Mouse (Mus musculus) kidney, embryonic 16.5 days (tissue): Measurements from ENCODE around the gene B4galt1. TPM values are rescaled to one million over a fixed set of nuclear protein-coding genes. Genes with fewer than 3 reads are reported as not detected.
A peak's percentile ranks its signal among the peaks of the same experiment; 100 is the strongest.

ENCODE experiments used
- ATAC-seq: fragments of 200-750 bp; cut with Nextera tagmentation; 2 replicates; pipeline ENCODE4 v1.8.0; 2017; ENCODE audit warnings: moderate TSS enrichment; ENCODE audit not compliant: low FRiP score, low TSS enrichment
- H3K27ac ChIP-seq: fragments of 300-500 bp; sonication (generic); 2 replicates; pipeline ENCODE4 v1.5.1; 2014; ENCODE audit warnings: low read length
- H3K27me3 ChIP-seq: fragments of 300-500 bp; sonication (generic); 2 replicates; pipeline ENCODE4 v1.6.1; 2014; ENCODE audit warnings: low read length, control low read depth, mixed read lengths; ENCODE audit not compliant: insufficient read depth
- H3K36me3 ChIP-seq: fragments of 300-500 bp; sonication (generic); 2 replicates; pipeline ENCODE4 v1.6.1; 2014; ENCODE audit warnings: low read length, control low read depth, mixed read lengths; ENCODE audit not compliant: insufficient read depth
- H3K4me1 ChIP-seq: fragments of 300-500 bp; sonication (generic); 2 replicates; pipeline ENCODE4 v1.6.1; 2014; ENCODE audit warnings: low read length, control low read depth, mixed read lengths; ENCODE audit not compliant: insufficient read depth
- H3K4me2 ChIP-seq: fragments of 300-500 bp; sonication (generic); replicated peaks from 2 replicates; pipeline ENCODE4 v1.6.1; 2014; ENCODE audit warnings: low read depth, low read length
- H3K4me3 ChIP-seq: fragments of 300-500 bp; sonication (generic); 2 replicates; pipeline ENCODE4 v1.5.1; 2014; ENCODE audit warnings: mild to moderate bottlenecking, low read length
- H3K9ac ChIP-seq: fragments of 300-500 bp; sonication (generic); replicated peaks from 2 replicates; pipeline ENCODE4 v1.6.1; 2014; ENCODE audit warnings: low read length
- H3K9me3 ChIP-seq: fragments of 300-500 bp; sonication (generic); 2 replicates; pipeline ENCODE4 v1.6.1; 2016; ENCODE audit warnings: low read length, control low read depth
- WGBS: fragments of 180-500 bp; shearing (Covaris S2); extraction: QIAGEN DNeasy Blood & Tissue Kit; methylation state at CpG from one replicate; pipeline ENCODE4 v1.1.7; 2014; 5-methylcytosine and 5-hydroxymethylcytosine counted together
- polyA plus RNA-seq: library from polyadenylated mRNA; unstranded; fragments of >200 nt; fragmentation: Nextera tagmentation; extraction: Ambion mirVana; gene quantifications from 2 replicates; pipeline ENCODE4 v1.2.1, GENCODE M21; 2015

The B4galt1 gene
- polyA plus RNA-seq, 1 experiment from 2014 or later, result 47.5 TPM

DNA sequence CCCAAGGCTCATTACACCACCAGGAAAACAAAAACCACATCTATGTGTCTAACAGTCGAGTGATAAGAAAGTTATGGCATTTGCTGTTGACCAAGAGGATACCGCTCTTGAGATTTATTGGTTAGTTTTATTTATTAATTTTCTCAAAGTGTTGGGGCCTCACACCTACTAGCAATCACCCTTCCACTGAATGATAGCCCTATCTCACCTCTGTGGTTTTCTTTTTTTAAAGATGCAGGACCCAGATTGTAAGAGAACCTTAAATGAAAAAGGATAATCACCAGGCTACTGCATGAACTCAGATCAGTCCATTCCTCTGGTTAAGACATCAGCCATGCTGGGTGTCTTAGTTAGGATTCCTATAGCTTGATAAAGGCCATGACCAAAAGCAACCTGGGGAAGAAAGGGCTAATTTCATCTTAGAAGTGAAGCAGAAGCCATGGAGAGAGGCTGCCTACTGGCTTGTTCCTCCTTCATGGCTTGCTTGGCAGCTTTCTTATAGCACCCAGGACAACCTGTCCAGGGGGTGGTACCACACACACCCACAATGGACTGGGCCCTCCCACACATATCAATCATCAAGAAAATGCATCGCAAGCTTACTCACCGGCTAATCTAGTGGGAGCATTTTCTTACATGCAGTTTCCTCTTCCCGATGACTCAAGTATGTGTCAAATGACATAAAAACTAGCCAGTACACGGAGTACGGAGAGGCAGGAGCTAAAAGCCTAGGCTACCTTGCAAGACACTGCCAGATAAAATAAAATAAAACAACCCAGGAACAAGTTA, 7.5 kb downstream of the B4galt1 start:
- Histone ChIP-seq H3K4me1 (peaks cover 62% of the 10 kb centered on the region), H3K4me3 (no peak overlapping the region), H3K9me3 (no peaks in the 10 kb centered on the region), H3K27ac (peak overlapping the region; percentile 94), H3K4me2 (no peak overlapping the region), H3K36me3 (no peaks in the 10 kb centered on the region), H3K9ac (no peak overlapping the region), H3K27me3 (no peaks in the 10 kb centered on the region)
- no peak for ATAC-seq
- WGBS, result 48% methylated on average over 7 of the region's 7 CpGs

DNA sequence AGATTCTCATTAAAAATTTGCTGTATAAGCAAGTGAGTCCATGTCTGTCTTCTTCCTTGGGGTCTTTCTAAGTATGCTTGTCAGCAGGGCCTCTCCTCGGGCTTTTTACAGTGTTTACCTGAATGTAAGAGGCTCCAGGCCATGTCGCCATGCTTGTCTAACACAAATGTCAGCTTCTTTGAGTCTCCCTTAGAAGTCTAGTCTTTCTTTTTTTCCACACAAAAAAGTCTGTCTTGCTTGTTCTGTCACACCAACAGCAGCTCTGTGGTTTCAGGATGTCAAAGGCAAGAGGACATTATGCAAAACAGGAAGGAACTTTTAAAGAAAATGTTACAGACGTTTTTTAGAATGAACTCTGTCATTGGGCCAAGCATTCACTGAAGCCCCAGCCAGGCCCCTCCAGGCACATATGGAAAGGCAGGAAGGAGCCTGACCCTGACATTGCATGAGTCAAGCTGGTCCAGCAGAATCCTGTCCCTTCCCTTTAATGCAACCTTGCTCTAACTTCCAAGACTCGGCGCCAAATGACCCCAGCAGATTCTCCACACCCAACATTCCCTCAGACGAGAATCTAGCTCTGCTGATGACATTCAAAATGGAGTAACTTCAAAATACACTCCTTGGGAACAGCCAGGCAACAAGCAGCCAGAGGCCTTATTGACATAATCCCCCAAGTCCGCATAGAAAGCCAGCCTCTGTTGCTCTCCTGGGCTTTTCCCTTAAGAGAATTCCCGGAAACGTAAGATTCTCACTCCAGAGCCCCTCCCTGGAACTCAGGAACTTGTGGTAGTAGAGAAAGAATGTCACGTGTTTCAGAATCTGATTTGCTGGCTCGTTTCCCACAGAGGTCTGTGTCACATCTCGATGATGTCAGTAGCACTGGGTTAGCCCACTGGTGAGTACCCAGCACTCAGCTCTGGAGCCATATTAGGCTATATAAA, 8.7 kb downstream of the B4galt1 start:
- peak overlapping the region; percentile 22; the same call in 1 of the 2 replicates for H3K4me2 ChIP-seq
- H3K4me1 ChIP-seq, result peaks cover 51% of the 10 kb centered on the region
- WGBS, result 41% methylated on average over 12 of the region's 12 CpGs
- no peaks in the 10 kb centered on the region for H3K9me3 ChIP-seq
- no peak overlapping the region for H3K4me3 ChIP-seq
- ATAC-seq, result peak; percentile 72
- no peaks in the 10 kb centered on the region for H3K27me3 ChIP-seq
- peak overlapping the region; percentile 94 for H3K27ac ChIP-seq
- peak overlapping the region; percentile 46; the same call in 1 of the 2 replicates for H3K9ac ChIP-seq
- H3K36me3 ChIP-seq, result no peaks in the 10 kb centered on the region

DNA sequence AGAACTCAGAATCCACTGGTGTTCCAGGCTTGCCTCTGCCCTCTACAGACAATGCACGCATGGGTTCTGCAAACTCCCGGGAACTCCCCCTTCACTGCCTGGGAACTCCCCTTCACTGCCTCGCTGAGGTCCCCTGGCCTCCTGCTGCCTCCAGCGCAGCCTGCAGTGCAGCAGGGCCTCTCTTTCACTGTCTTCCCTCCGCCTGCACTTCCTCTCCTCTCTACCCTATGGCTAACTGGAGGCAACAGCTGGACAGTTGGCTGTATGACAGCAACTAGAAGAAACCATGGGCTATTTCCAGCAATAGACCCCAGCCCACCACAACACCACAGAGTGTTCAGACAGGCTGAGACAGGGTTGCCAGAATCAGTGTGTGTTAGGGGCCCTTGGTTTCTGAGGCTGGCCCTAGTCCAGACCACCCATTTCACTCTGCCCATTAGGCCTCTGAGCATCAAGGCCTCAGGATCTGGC, 9.5 kb downstream of the B4galt1 start:
- peak overlapping the region; percentile 46 for H3K9ac ChIP-seq
- no peaks in the 10 kb centered on the region for H3K9me3 ChIP-seq
- H3K4me3 ChIP-seq, result no peak overlapping the region
- peak overlapping the region; percentile 94 for H3K27ac ChIP-seq
- no peak overlapping the region for H3K4me2 ChIP-seq
- no peaks in the 10 kb centered on the region for H3K27me3 ChIP-seq
- H3K36me3 ChIP-seq, result no peaks in the 10 kb centered on the region
- WGBS, result 9% methylated on average over 5 of the region's 5 CpGs
- ATAC-seq, result peak; percentile 94
- peaks cover 51% of the 10 kb centered on the region for H3K4me1 ChIP-seq

DNA sequence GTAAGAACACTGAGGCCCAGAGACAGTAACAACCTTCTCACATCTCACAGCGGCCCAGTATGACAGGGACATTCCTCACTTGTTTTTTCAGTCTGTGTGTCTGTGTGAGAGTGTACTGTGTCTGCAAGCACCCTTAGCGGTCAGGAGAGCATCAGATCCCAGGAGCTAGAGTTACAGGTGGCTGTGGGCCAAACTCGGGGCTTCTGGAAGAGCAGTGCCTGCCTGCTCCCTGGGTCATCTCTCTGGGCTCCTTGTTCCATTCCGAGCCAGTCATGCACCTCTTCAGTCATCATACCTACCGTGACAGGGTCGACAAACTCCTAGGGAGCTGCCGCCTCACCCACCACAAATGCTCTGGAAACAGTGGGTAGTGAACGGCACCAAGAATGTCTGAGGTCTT, 10.1 kb downstream of the B4galt1 start:
- 0 out of 2 replicates have a peak, but pooled peaks have one; percentile 0 for ATAC-seq
- WGBS, result 40% methylated on average over 8 of the region's 8 CpGs
- Histone ChIP-seq H3K36me3 (no peaks in the 10 kb centered on the region), H3K4me2 (no peak overlapping the region), H3K4me3 (no peak overlapping the region), H3K9ac (peak overlapping the region; percentile 46), H3K27me3 (no peaks in the 10 kb centered on the region), H3K9me3 (no peaks in the 10 kb centered on the region), H3K4me1 (peaks cover 51% of the 10 kb centered on the region), H3K27ac (peak overlapping the region; percentile 94)

DNA sequence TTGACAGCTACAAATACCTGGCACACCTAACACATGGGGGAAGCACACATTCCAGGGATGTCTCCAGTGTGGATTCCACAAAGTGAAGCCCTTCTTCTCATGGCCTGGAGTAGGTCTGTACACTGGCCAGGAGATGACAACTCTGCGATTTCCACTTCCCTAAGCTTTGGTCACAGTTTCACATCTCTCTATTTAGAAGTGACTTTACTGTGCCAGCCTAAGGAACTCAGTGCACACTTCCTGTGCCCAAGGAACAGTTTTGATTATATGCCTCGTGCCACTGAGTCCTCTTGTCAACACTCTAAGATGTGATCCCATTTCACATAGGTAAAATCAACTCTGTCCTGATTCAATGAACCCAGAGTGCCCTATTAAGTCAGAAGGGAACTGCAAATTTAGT, 13.4 kb downstream of the B4galt1 start:
- Histone ChIP-seq H3K4me1 (peaks cover 44% of the 10 kb centered on the region), H3K27ac (no peak overlapping the region), H3K36me3 (no peaks in the 10 kb centered on the region), H3K27me3 (no peaks in the 10 kb centered on the region), H3K9me3 (no peaks in the 10 kb centered on the region), H3K4me2 (no peak overlapping the region), H3K4me3 (no peak overlapping the region), H3K9ac (no peak overlapping the region)
- ATAC-seq, result no peak
- 83% methylated on average over 2 of the region's 2 CpGs for WGBS

DNA sequence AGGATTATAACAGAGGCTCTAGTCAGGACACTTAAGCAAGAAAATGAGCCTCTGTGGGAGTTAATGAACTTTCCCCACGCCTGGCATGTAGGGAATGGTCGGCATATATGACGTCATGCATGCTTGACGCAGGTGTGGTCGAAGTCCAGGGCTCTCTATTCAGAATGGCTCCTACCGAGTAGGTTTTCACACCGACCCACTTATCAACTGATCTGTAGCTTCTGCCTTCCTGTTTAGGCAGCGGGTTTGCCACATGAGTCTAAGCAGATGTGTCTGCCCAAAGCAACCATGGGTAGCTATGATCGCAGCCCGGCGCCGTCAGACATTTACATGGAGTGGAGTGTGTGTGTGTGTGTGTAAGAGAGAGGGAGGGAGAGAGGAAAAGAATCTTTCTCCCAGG, 14.6 kb downstream of the B4galt1 start:
- Histone ChIP-seq H3K9me3 (no peaks in the 10 kb centered on the region), H3K4me3 (no peak overlapping the region), H3K27ac (no peak overlapping the region), H3K4me1 (peaks cover 32% of the 10 kb centered on the region), H3K9ac (no peak overlapping the region), H3K36me3 (no peaks in the 10 kb centered on the region), H3K4me2 (no peak overlapping the region), H3K27me3 (no peaks in the 10 kb centered on the region)
- 83% methylated on average over 12 of the region's 12 CpGs for WGBS
- ATAC-seq, result no peak

DNA sequence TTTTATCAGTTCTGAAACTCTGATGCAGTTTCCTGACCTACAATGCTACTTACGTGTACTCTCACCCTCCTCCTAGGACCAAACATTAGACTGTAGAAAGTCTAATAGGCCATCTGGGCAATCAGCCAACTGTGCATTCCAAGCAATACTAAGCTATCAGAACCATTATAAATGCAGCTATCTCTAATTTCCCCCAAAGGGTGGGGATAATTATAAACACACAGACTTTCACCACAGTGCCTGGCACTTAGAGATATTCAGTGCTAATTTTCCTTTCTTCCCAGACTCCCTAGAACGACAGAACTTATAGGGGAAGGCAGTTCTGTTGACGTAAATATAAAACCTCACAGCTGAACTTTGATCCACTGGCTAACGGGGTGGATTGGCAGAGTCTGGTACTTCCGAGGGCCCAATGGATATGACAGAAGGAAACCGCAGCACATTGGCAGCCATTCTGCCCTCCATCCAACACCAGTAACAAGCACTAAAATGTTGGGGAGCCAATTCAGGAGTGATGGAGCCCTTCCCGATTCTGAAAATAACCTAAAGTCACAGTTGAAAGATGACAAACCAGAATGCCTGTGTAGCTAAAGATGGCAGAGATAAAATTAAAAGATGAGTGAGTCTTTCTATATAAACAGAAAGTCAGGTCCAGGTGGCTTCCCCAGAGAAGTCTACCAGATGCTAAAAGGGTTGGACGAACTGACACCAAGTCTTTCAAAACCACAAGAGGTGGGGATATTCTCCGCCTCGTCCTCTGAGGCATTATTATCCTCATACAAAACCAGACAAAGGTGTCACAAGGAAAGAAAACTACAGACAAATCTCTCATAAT, 16.1 kb downstream of the B4galt1 start:
- Histone ChIP-seq H3K36me3 (no peaks in the 10 kb centered on the region), H3K9ac (no peak overlapping the region), H3K4me2 (peak overlapping the region; percentile 35), H3K4me1 (peaks cover 22% of the 10 kb centered on the region), H3K27me3 (no peaks in the 10 kb centered on the region), H3K27ac (peak overlapping the region; percentile 66), H3K4me3 (no peak overlapping the region), H3K9me3 (no peaks in the 10 kb centered on the region)
- 44% methylated on average over 10 of the region's 10 CpGs for WGBS
- peak; percentile 70; the same call in 1 of the 2 replicates for ATAC-seq

DNA sequence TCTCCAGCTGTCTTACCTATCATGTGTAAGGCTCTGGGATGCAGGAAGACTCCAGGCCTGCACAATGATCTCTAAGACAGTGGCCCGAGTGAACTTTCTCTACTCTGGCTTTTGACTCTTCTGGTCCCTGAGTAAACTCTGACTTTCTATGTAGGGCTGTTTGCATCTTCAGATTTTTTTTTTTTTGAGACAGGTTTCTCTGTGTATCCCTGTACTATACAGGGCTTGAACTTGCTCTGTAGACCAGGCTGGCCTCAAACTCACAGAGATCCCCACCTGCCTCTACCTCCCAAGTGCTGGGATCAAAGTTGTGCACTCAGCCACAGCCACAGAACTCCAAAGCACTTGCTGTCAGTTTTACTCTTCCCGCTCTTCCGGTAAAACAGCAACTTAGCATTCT, 16.8 kb downstream of the B4galt1 start:
- no peak overlapping the region for H3K4me2 ChIP-seq
- peak overlapping the region; percentile 66 for H3K27ac ChIP-seq
- H3K27me3 ChIP-seq, result no peaks in the 10 kb centered on the region
- H3K4me3 ChIP-seq, result no peak overlapping the region
- peak; percentile 50; the same call in 1 of the 2 replicates for ATAC-seq
- H3K9ac ChIP-seq, result no peak overlapping the region
- H3K9me3 ChIP-seq, result no peaks in the 10 kb centered on the region
- 59% methylated on average over 3 of the region's 3 CpGs for WGBS
- H3K4me1 ChIP-seq, result peaks cover 22% of the 10 kb centered on the region
- no peaks in the 10 kb centered on the region for H3K36me3 ChIP-seq

DNA sequence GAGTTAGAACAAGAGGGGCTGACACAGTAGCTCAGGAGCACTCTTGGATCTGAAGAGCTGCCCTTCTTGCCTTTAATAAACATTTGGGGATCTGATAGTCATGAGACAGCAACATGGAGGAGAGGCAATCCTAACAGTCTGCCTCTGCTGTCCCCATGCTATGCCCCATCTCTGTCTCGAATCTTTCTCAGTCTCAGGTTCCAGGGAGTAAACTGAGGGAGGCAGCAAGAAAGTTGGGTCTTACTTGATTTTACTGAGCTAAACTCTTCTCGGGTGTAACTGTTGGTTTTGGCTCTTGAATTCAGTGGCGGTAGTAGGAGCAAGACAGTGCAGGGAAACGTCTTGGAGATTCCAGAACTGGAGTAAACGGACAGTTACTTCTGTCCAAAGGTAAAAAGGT, 18.9 kb downstream of the B4galt1 start:
- WGBS, result 82% methylated on average over 5 of the region's 5 CpGs
- Histone ChIP-seq H3K9ac (no peak overlapping the region), H3K9me3 (no peaks in the 10 kb centered on the region), H3K4me1 (peaks cover 30% of the 10 kb centered on the region), H3K4me3 (no peak overlapping the region), H3K4me2 (no peak overlapping the region), H3K27me3 (no peaks in the 10 kb centered on the region), H3K36me3 (no peaks in the 10 kb centered on the region), H3K27ac (no peak overlapping the region)
- ATAC-seq, result no peak
